Mouse (Mus musculus): ENCODE measurements around the gene Medag. TPM values are rescaled to one million over a fixed set of nuclear protein-coding genes. Genes with fewer than 3 reads are reported as not detected.

Medag gene
- polyA plus RNA-seq, 1 experiment from 2014 or later = 1.8 TPM

- Histone ChIP-seq H3K9me3 (no peaks in the 10 kb centered on the region), H3K9ac (0 out of 2 replicates have a peak overlapping the region, but pooled peaks have one; percentile 2), H3K4me1 (peaks cover 79% of the 10 kb centered on the region), H3K4me3 (no peak overlapping the region), H3K27me3 (replicated peaks) (no peaks in the 10 kb centered on the region), H3K4me2 (no peak overlapping the region), H3K36me3 (no peaks in the 10 kb centered on the region), H3K27ac (replicated peaks) (peak overlapping the region; percentile 67)
- 24% methylated on average over 7 of the region's 7 CpGs for WGBS
- 0 out of 2 replicates have a peak, but pooled peaks have one; percentile 5 for ATAC-seq (ENCODE audit: extremely low read depth, insufficient number of reproducible peaks, low FRiP score, low TSS enrichment)
Measured at GRCm38 (mm10) chr5:149374026-149374425, 37.5 kb upstream of the Medag start.

DNA sequence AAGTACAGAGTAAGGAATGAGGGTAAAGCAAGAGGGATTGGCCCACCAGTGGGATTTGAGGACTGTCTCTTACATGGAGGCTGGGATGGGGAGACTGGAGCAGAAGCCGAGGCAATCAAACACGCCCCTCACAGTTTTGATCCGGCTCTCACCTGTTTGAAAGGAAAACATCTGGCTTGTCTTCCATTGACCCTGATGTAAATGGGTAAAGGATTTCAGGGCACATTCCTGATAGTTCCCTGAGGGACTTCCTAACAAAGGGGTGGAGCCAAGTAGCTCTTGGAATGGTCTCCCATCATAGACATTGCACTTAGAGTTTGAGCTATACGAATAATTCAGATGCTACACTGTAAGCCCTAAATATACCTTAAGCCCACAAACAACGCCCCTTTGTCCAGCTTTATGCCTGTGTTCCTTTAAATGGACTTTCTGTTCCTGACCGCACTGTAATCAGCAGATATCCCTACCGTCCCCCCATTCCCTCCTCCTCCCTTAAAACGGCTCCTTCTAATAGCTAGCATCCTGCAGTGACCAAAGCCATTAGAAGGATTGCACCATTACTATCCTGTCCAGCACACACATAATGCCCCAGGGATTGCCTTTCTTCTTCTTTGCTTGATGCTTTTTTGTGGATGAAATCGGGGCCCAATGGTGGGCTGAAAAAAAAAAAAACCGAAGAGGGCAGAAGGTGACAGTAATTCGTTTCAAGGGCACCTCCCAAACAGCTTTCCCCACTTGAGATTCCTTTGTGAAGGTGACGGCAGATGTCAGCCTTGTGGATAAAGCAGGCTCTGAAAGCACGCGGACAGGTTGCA lies 36.3 kb upstream of the Medag start:
- Histone ChIP-seq H3K9me3 (no peaks in the 10 kb centered on the region), H3K4me2 (peak overlapping the region; percentile 54), H3K4me1 (peaks cover 74% of the 10 kb centered on the region), H3K27ac (replicated peaks) (peak overlapping the region; percentile 66), H3K36me3 (no peaks in the 10 kb centered on the region), H3K9ac (peak overlapping the region; percentile 58; the same call in 1 of the 2 replicates), H3K27me3 (replicated peaks) (no peaks in the 10 kb centered on the region), H3K4me3 (peak overlapping the region; percentile 26)
- ATAC-seq (ENCODE audit: extremely low read depth, insufficient number of reproducible peaks, low FRiP score, low TSS enrichment) = no peak
- WGBS = 34% methylated on average over 14 of the region's 14 CpGs

GRCm38 (mm10) chr5:149375889-149376212 lies 35.7 kb upstream of the Medag start:
- H3K4me2 ChIP-seq = peak overlapping the region; percentile 54
- H3K4me3 ChIP-seq = peak overlapping the region; percentile 26
- WGBS = 1% methylated on average over 8 of the region's 8 CpGs
- no peaks in the 10 kb centered on the region for H3K27me3 ChIP-seq (replicated peaks)
- H3K4me1 ChIP-seq = peaks cover 79% of the 10 kb centered on the region
- peak overlapping the region; percentile 66 for H3K27ac ChIP-seq (replicated peaks)
- no peaks in the 10 kb centered on the region for H3K36me3 ChIP-seq
- no peaks in the 10 kb centered on the region for H3K9me3 ChIP-seq
- peak overlapping the region; percentile 59; the same call in 1 of the 2 replicates for H3K9ac ChIP-seq
- no peak for ATAC-seq (ENCODE audit: extremely low read depth, insufficient number of reproducible peaks, low FRiP score, low TSS enrichment)

GRCm38 (mm10) chr5:149376367-149376766 lies 35.2 kb upstream of the Medag start:
- Histone ChIP-seq H3K27ac (replicated peaks) (peak overlapping the region; percentile 66), H3K36me3 (no peaks in the 10 kb centered on the region), H3K9me3 (no peaks in the 10 kb centered on the region), H3K4me2 (peak overlapping the region; percentile 54; the same call in 1 of the 2 replicates), H3K9ac (peak overlapping the region; percentile 59; the same call in 1 of the 2 replicates), H3K4me3 (no peak overlapping the region), H3K27me3 (replicated peaks) (no peaks in the 10 kb centered on the region), H3K4me1 (peaks cover 81% of the 10 kb centered on the region)
- WGBS = 67% methylated on average over 7 of the region's 7 CpGs
- ATAC-seq (ENCODE audit: extremely low read depth, insufficient number of reproducible peaks, low FRiP score, low TSS enrichment) = no peak

GRCm38 (mm10) chr5:149377253-149377652 lies 34.3 kb upstream of the Medag start:
- peaks cover 79% of the 10 kb centered on the region for H3K4me1 ChIP-seq
- H3K27ac ChIP-seq (replicated peaks) = peak overlapping the region; percentile 66
- no peak overlapping the region for H3K9ac ChIP-seq
- no peaks in the 10 kb centered on the region for H3K9me3 ChIP-seq
- no peak for ATAC-seq (ENCODE audit: extremely low read depth, insufficient number of reproducible peaks, low FRiP score, low TSS enrichment)
- WGBS = 21% methylated on average over 6 of the region's 6 CpGs
- peak overlapping the region; percentile 0; the same call in 1 of the 2 replicates for H3K4me2 ChIP-seq
- H3K4me3 ChIP-seq = no peak overlapping the region
- no peaks in the 10 kb centered on the region for H3K36me3 ChIP-seq
- H3K27me3 ChIP-seq (replicated peaks) = no peaks in the 10 kb centered on the region

DNA sequence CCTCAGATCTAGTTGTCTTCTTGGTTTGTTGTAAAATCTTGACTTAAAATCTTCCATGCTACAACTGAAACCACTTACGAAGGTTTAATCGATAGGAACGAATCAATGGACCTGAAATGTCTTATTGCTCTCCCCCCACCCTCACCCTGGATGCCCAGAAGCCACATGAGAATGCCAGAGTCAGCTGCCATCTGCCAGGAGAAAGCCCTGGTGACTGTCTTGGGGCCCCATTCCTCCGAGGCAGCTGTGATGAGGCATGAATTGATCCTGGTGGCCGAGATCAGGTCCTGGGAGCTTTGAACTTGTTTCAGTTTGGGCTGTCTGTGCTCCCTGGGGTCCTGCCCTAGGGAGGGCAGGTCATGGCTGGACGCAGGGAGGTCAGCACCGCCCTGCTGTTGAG lies 33.0 kb upstream of the Medag start:
- H3K4me2 ChIP-seq = no peak overlapping the region
- H3K9ac ChIP-seq = no peak overlapping the region
- H3K4me3 ChIP-seq = no peak overlapping the region
- no peaks in the 10 kb centered on the region for H3K27me3 ChIP-seq (replicated peaks)
- H3K4me1 ChIP-seq = peaks cover 66% of the 10 kb centered on the region
- no peak for ATAC-seq (ENCODE audit: extremely low read depth, insufficient number of reproducible peaks, low FRiP score, low TSS enrichment)
- no peaks in the 10 kb centered on the region for H3K9me3 ChIP-seq
- no peaks in the 10 kb centered on the region for H3K36me3 ChIP-seq
- WGBS = 69% methylated on average over 7 of the region's 7 CpGs
- no peak overlapping the region for H3K27ac ChIP-seq (replicated peaks)

DNA sequence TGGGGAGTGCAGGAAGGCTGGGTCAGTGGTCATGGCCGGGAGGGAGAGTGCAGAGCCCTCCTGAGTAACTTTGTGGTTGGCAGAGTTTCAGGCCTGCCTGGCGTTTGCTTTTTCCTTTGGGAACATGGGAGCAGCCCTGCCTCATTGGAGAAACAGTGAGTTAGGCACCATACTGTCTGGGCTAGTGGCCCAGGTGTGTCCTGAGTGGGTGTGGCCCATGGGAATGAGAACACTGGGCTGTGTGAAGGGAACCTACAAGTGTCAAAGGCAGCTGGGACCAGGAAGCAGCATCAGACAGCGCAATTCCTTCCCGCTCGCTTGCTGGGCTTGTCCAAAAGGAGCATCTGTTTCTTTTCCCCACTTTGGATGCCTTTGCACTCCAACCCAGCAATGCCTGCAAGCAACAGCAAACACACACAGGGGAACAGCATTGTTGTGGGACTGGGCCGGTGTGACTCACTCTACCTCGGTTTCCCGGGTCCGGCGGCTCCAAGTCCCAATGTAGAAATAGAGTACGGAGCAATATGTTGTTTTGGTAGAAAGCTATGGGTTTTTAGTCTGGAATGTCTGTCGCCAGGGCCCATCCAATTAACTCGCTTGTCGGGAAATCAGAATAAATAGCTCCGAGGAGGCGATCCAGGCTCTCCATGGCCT lies 32.3 kb upstream of the Medag start:
- Histone ChIP-seq H3K27ac (replicated peaks) (no peak overlapping the region), H3K36me3 (no peaks in the 10 kb centered on the region), H3K27me3 (replicated peaks) (no peaks in the 10 kb centered on the region), H3K4me3 (no peak overlapping the region), H3K4me1 (peaks cover 59% of the 10 kb centered on the region), H3K4me2 (no peak overlapping the region), H3K9ac (no peak overlapping the region), H3K9me3 (no peaks in the 10 kb centered on the region)
- 85% methylated on average over 16 of the region's 16 CpGs for WGBS
- ATAC-seq (ENCODE audit: extremely low read depth, insufficient number of reproducible peaks, low FRiP score, low TSS enrichment) = no peak

DNA sequence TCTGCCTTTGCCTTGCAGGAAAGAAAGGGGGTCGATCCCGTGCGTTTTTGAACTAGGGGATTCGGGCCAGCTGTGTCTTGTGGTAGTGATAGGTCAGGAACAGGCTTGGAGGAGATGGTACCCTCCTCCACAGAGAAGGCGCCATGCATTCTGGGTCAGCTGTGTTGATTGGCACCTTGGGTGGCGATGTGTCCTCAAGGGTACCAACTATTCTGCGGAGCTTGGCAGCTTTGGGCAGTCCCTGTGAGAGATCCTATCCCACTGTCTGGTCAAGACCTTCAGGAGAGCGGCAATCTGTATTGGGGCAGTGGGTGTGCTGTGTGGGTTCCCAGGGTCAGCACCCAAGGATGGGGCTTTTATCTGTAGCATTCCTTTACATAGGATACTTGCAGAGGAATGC lies 31.7 kb upstream of the Medag start:
- ATAC-seq (ENCODE audit: extremely low read depth, insufficient number of reproducible peaks, low FRiP score, low TSS enrichment) = no peak
- Histone ChIP-seq H3K27me3 (replicated peaks) (no peaks in the 10 kb centered on the region), H3K9ac (no peak overlapping the region), H3K36me3 (no peaks in the 10 kb centered on the region), H3K27ac (replicated peaks) (no peak overlapping the region), H3K4me3 (no peak overlapping the region), H3K9me3 (no peaks in the 10 kb centered on the region), H3K4me2 (no peak overlapping the region), H3K4me1 (peaks cover 53% of the 10 kb centered on the region)
- 82% methylated on average over 8 of the region's 8 CpGs for WGBS

DNA sequence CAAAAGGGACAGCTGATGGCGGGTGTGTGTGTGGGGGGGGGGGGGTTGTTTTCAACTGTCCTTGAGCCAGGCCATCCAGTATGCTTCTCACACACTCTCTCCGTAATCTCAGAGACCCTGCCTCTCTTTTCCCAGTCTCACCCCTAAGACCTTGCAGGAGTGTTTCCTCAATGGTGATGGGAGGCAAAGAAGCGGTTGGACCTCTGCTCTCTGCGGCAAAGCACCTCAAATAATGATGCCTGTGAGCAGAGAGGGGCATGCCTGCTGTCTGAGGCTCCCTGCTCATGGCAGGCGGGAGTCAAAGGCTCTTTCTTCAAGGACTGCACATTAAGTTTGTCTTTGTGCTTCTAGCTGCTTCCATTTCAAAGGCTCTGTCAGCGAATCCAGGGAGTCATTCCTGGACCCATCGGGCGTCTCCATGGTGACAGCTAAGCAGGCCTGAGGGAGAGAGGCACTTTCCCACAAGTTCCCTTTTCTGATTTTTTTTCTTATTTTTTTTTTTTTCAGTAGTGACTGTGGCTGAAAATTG lies 31.1 kb upstream of the Medag start:
- Histone ChIP-seq H3K27me3 (replicated peaks) (no peaks in the 10 kb centered on the region), H3K27ac (replicated peaks) (no peak overlapping the region), H3K9ac (no peak overlapping the region), H3K36me3 (no peaks in the 10 kb centered on the region), H3K4me1 (peaks cover 47% of the 10 kb centered on the region), H3K4me3 (no peak overlapping the region), H3K9me3 (no peaks in the 10 kb centered on the region), H3K4me2 (no peak overlapping the region)
- no peak for ATAC-seq (ENCODE audit: extremely low read depth, insufficient number of reproducible peaks, low FRiP score, low TSS enrichment)
- WGBS = 66% methylated on average over 8 of the region's 8 CpGs

DNA sequence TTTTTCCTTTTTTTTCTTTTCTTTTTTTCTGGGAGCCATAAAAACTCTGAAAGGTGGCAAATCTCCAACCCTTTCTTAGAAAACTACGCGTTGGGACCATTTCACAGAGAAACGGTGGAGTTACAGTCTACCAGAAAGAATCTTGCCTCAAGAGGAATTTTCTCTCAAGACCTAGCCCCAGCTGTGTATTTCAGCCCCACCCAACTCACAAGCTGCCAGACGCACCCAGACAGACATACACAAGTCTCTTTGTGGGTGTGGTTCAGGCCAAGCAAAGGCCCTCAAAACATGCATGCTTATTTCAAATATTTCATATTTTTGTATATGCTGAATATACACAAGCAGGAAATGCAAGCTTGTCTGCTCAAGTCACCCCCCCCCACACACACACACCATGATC lies 29.6 kb upstream of the Medag start:
- 64% methylated on average over 4 of the region's 4 CpGs for WGBS
- Histone ChIP-seq H3K9me3 (no peaks in the 10 kb centered on the region), H3K4me1 (peaks cover 32% of the 10 kb centered on the region), H3K4me2 (no peak overlapping the region), H3K9ac (no peak overlapping the region), H3K27me3 (replicated peaks) (no peaks in the 10 kb centered on the region), H3K27ac (replicated peaks) (no peak overlapping the region), H3K36me3 (no peaks in the 10 kb centered on the region), H3K4me3 (no peak overlapping the region)
- ATAC-seq (ENCODE audit: extremely low read depth, insufficient number of reproducible peaks, low FRiP score, low TSS enrichment) = no peak

GRCm38 (mm10) chr5:149382601-149383000 lies 28.9 kb upstream of the Medag start:
- Histone ChIP-seq H3K36me3 (no peaks in the 10 kb centered on the region), H3K4me2 (no peak overlapping the region), H3K9me3 (no peaks in the 10 kb centered on the region), H3K27me3 (replicated peaks) (no peaks in the 10 kb centered on the region), H3K4me1 (peaks cover 25% of the 10 kb centered on the region), H3K27ac (replicated peaks) (no peak overlapping the region), H3K9ac (no peak overlapping the region), H3K4me3 (no peak overlapping the region)
- ATAC-seq (ENCODE audit: extremely low read depth, insufficient number of reproducible peaks, low FRiP score, low TSS enrichment) = no peak
- 77% methylated on average over 5 of the region's 5 CpGs for WGBS
